Mouse (Mus musculus) testis, adult 2 months (tissue): Measurements from ENCODE around the gene Hist1h4j.

Experiments used
- CTCF ChIP-seq: fragments of 200-500 bp; IDR thresholded peaks from 2 replicates; pipeline ENCODE4 v1.5.1; 2012; ENCODE audit warnings: low read depth, mild to moderate bottlenecking, inconsistent platforms, low read length, moderate library complexity; ENCODE audit not compliant: control insufficient read depth, insufficient read depth, insufficient replicate concordance
- POLR2A ChIP-seq: fragments of 200-500 bp; IDR thresholded peaks from 2 replicates; pipeline ENCODE4 v1.6.1; 2012; ENCODE audit warnings: low read depth, mild to moderate bottlenecking, inconsistent platforms, low read length, moderate library complexity; ENCODE audit not compliant: control insufficient read depth

GRCm38 (mm10) chr13:21722993-21723836 is 11.6 kb upstream of the Hist1h4j start:
- TF ChIP-seq POLR2A (no peak), CTCF (no peak)
